Mouse (Mus musculus) T-helper 17 cell (primary cell): Measurements from ENCODE around the gene Mrtfa.

Experiments used
- in situ Hi-C, 2 experiments: fragments of 300-600 bp; cut with MboI, MseI; formaldehyde crosslinking; loops; 1 replicate in 1 of 2; 2 replicates in 1 of 2; pipeline ENCODE4 v1.15.1; 2025; ENCODE audit warnings: high pct_unique_total_duplicates in 2 of 2

The Mrtfa gene

DNA sequence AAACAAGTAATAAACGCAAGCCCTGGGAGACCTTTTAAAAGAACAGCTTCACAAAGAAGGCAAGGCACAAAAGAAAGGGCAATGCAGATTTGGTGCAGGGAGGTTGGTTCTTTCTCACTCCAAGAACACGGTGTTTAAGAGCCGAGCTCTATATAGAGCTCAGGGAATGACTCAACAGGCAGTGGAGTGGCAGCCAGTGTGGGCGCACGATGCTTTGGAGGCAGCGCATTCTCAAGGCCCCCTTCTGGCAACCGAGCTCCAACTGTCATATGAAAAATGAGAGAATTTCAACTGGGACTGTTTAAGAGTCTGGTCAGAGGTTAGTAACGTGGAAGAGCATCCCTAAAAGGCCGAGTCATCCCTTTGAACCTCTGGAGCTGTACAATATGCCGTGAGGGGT lies 84.6 kb downstream of the Mrtfa start:
- in situ Hi-C loops, result no loop called here

DNA sequence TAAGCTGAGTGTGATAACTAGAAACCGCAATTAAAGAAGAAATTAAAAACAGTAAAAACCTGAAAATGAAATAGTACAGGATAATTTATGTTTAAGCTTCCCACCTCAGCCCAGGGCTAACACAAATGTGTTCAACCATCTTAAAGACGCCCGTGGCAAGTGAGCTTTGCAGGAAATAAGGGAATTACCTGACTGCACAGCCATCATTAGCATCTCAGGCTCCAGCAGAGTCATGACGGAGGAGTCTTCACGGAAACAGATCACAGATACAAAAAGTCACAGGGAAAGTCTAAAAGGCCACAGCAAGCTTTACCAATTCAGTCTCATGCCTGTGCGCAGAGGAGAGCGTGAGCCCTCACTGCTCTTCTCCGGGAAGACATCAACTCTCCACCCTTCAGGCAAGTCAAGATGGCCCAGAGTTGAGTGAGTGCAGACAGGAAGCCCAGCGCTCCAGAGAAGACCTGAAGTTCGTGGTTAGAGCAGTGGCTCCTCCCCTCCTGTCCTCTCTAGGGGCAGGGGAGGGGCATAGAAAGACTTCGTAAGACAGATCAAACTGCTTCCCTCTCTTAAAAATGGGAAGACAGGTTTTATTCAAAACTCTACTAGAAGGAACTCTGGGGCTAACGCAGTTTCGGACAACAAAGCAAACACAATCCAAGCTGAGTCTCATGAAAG lies 85.8 kb downstream of the Mrtfa start:
- in situ Hi-C loops, result no loop called here

DNA sequence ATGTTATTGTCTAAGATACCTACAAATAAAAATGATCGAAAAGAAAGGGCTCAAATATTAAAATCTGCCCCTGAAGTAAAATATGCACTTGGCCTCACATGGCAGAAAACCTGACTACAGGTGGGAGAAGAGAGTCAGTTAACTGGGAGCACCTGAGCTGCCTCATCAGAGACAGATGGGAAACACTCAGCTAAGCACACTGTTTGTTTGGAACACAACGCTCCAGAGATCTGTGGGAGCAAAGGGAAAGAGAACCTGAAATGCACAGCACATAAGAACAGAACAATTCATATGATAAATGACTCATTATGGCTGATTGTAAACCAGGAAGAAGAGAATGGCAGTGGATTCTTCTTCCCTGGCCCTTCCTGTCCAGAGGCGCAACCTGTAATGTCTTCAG lies 87.1 kb downstream of the Mrtfa start:
- in situ Hi-C loops, result no loop called here

GRCm38 (mm10) chr15:81102274-81102879 lies 88.2 kb downstream of the Mrtfa start:
- in situ Hi-C loops, result no loop called here

- in situ Hi-C loops, result no loop called here
These were observed 89.2 kb downstream of the Mrtfa start for GRCm38 (mm10) chr15:81101316-81101715.

GRCm38 (mm10) chr15:81099269-81099668 lies 91.3 kb downstream of the Mrtfa start:
- in situ Hi-C loops, result no loop called here

DNA sequence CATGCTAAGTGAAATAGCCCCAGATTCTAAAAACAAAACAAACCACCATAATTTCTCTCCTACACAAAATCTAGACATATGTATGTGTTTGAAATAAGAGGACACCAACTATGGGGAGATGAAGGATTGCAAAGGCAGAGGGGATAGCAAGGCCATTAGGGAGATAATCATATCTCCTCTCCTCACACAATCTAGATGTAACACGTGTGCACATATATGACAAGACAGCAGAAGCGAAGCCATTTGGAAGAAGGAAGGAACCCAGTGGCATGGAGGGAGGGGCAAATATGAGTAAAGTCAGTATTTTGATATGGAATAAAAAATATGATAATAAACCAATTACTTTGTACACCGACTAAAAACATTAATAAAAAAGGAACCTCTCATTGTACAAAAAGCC lies 91.9 kb downstream of the Mrtfa start:
- in situ Hi-C loops, result no loop called here

DNA sequence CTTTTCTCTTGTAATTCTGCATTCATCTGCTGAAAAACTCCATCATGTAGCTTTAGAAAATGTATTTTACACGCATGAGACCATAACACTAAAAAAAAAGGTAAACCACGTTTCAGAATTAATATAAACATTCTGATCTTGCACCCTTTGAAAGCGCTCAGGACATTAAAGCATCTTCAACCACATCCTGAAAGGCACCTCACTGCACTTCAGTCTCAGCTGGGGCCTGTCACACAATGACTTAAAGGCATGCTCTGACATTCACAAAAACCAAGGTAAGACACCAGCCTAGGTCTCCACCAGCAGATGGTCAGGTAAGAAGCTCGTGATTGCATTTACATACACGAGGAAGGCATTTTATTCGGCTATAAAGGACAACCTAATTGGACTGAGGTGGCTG lies 92.7 kb downstream of the Mrtfa start:
- in situ Hi-C loops, result no loop called here

- in situ Hi-C loops, result no loop called here
These were observed 93.1 kb downstream of the Mrtfa start for GRCm38 (mm10) chr15:81097456-81097855.

GRCm38 (mm10) chr15:81096329-81097055 lies 94.1 kb downstream of the Mrtfa start:
- in situ Hi-C loops, result no loop called here

GRCm38 (mm10) chr15:81093032-81093431 lies 97.5 kb downstream of the Mrtfa start:
- in situ Hi-C loops, result no loop called here

DNA sequence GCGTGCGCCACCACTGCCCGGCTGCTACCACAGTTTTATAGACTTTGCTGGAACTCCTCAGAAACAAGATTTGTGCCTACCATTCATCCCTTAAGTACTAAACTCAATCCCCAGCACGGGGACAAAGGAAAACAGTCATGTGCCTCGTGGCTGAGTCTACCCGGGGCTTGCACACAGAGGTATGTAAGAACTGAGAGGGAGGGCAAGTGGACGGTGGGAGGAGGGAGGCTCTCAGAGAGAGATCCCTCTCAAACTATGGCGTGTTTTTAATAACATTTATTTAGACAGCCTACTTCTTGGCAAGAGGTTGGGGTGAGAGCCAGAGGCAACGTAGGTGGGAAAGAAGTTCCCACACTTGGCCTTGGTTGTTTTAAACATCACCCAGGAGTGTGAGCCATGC lies 98.8 kb downstream of the Mrtfa start:
- in situ Hi-C loops, result no loop called here

DNA sequence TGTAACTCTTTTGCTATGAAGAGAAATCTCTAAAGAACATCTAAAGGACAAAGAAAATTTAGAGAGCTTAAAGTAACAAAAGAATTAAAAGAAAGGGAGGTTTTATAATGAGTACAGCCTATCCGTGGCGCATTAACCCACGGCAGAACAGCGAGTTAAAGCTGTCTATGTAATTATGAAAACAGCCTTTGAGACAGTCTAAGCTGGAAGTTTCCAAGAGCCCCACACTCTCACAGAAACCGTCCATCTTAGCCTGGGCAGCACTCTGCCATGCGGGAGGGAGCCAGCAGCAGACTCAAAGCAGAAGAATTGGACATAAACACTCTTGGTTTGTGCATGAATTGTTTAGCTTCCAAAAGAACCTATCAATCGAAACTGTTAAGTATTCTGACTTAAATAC lies 103.0 kb downstream of the Mrtfa start:
- in situ Hi-C loops, result no loop called here

GRCm38 (mm10) chr15:81086644-81087480 lies 103.7 kb downstream of the Mrtfa start:
- in situ Hi-C loops, result no loop called here

DNA sequence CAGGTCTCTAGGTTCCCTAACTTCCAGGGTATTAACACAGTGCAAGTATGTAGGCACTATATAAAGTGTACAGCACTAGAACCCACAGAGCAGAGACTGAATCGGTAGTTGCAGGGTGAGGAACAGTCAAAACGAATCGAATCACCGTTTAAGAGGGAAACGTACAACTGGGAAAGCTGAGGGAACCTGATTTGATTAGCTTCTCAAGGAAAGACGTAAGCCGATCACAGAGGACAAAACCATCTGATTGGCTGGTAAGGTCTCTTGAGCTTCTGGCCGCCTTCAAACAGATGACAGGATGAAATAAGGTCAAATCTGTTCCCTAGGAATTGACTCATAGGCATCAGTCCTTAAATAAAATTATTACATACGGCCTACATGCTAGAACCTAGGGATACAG lies 106.7 kb downstream of the Mrtfa start:
- in situ Hi-C loops, result no loop called here

GRCm38 (mm10) chr15:81083281-81083680 lies 107.3 kb downstream of the Mrtfa start:
- in situ Hi-C loops, result no loop called here

DNA sequence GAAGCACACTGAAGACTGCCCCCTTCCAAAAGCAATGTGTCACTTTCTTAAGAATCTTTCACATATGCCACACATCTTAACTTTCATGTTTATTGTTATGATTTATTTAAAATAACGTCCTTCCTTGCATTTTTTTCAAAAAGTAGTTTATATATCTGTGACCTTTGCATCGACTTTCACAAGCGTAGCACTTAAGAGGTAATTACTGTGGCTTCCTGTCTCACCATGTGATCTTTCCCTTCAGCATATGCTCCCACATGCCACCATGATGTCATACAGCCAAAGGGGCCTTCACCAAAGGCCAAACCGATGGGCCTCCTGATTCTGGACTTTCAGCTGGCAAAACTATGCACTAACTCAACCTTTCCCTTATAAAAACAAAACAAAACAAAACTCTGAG lies 109.3 kb downstream of the Mrtfa start:
- in situ Hi-C loops, result no loop called here

GRCm38 (mm10) chr15:81080405-81080804 lies 110.2 kb downstream of the Mrtfa start:
- in situ Hi-C loops, result no loop called here

- in situ Hi-C loops, result loop anchor here in 1 of 2 experiments (5.0 kb wide), 1 partner anchor 53 kb away; no protein-coding TSS in a partner anchor
These were observed 111.3 kb downstream of the Mrtfa start for GRCm38 (mm10) chr15:81079255-81079654.

GRCm38 (mm10) chr15:81077551-81077950 lies 113.0 kb downstream of the Mrtfa start:
- in situ Hi-C loops, result loop anchor here in 1 of 2 experiments (5.0 kb wide), 1 partner anchor 55 kb away; no protein-coding TSS in a partner anchor

- in situ Hi-C loops, result loop anchor here (5.0 kb wide), 1 partner anchor 123 kb away; no protein-coding TSS in a partner anchor
These were observed 116.0 kb downstream of the Mrtfa start for GRCm38 (mm10) chr15:81074543-81074942.

- in situ Hi-C loops, result loop anchor here (5.0 kb wide), 1 partner anchor 124 kb away; no protein-coding TSS in a partner anchor
These were observed 116.8 kb downstream of the Mrtfa start for GRCm38 (mm10) chr15:81073751-81074150.
